Mouse (Mus musculus): ENCODE data around the gene Gm13276.
"Not testable (repeated sequence)": the region's sequence is repeated elsewhere in the genome, so short reads cannot be mapped to it uniquely, and the experiment has no call there.

- TF ChIP-seq POU5F1 (IDR thresholded peaks at IDR 0.05; ENCODE audit: borderline replicate concordance, low read length); CTCF (conservative IDR thresholded peaks at IDR 0.05; ENCODE audit: low read length); NANOG (IDR thresholded peaks at IDR 0.05; ENCODE audit: borderline replicate concordance, low read length): not testable (repeated sequence)
These were observed 6.0 kb upstream of the Gm13276 start, which contains the start of gene Gm13272 for GRCm38 (mm10) chr4:88779550-88779949.

All from E14TG2a.4 (cell line).